Mouse (Mus musculus): ENCODE data around the gene Rras2. TPM values are rescaled to one million over a fixed set of nuclear protein-coding genes. Genes with fewer than 3 reads are reported as not detected.

The Rras2 gene
- 89.6 TPM for polyA plus RNA-seq (2014; fragmentation: Illumina TruSeq; extraction: RNeasy Lipid Tissue Mini Kit (QIAGEN cat#74804); ENCODE audit: low read depth, low replicate concordance)

GRCm38 (mm10) chr7:114117444-114117905 lies at the start of gene Rras2:
Gene Rras2, minus strand, starts transcription at chr7:114117781.

Other genes starting within 250 kb of the Rras2 start
- 339 TPM for gene Copb1, start 136.9 kb upstream of the Rras2 start, polyA plus RNA-seq (2014; fragmentation: Illumina TruSeq; extraction: RNeasy Lipid Tissue Mini Kit (QIAGEN cat#74804); ENCODE audit: low read depth, low replicate concordance)
- 377 TPM for gene Psma1, start 158.3 kb upstream of the Rras2 start, polyA plus RNA-seq (2014; fragmentation: Illumina TruSeq; extraction: RNeasy Lipid Tissue Mini Kit (QIAGEN cat#74804); ENCODE audit: low read depth, low replicate concordance)